Mouse (Mus musculus): Measurements from ENCODE around the gene Dnajb1.
"Not testable (repeated sequence)": the region's sequence is repeated elsewhere in the genome, so short reads cannot be mapped to it uniquely, and the experiment has no call there.

Dnajb1 gene

DNA sequence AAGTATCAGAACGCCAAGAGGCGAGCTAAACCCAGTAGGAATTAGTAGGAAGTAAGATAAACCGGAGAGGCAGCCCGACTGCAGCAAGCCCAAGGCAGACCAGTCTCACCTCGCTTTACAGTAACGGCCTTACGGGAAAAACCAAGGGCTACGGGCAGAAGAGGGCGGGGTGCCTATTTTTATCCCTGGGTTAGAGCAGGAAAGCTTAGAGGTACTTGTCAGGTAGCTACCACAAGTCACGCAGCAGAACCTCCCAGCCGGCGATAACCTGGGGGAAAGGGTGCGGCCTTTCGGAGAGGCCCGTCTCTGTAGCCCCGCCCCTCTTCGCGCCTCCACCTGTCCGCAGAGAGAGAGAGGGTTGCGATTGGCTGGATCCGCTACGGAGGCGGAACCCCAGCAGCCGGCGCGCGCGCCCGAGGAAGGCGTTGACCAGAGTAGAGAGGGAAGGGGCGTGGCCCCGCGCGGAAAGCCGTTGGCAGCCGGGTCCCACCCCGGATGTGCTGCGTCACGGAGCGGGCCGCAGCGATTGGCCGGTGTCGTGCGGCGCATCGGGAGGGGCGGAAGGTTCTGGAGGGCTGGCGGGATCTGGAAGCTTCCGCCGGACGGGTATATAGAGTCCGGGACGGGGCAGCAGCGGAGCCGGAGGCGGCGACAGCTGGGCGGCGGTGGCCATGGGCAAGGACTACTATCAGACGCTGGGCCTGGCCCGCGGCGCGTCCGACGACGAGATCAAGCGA, at the start of gene Dnajb1, which contains the start of gene Tecr:
Dnajb1 (plus strand) TSS at position 533 of the 737 bp plus-strand sequence.
Tecr (minus strand) TSS at position 311 of the 737 bp plus-strand sequence.
- peak; percentile 100 for DNase-seq

GRCm38 (mm10) chr8:83562669-83563068, 45.3 kb upstream of the Dnajb1 start:
- DNase-seq = no peak

GRCm38 (mm10) chr8:83563246-83563645, 44.7 kb upstream of the Dnajb1 start:
- no peak for DNase-seq

DNA sequence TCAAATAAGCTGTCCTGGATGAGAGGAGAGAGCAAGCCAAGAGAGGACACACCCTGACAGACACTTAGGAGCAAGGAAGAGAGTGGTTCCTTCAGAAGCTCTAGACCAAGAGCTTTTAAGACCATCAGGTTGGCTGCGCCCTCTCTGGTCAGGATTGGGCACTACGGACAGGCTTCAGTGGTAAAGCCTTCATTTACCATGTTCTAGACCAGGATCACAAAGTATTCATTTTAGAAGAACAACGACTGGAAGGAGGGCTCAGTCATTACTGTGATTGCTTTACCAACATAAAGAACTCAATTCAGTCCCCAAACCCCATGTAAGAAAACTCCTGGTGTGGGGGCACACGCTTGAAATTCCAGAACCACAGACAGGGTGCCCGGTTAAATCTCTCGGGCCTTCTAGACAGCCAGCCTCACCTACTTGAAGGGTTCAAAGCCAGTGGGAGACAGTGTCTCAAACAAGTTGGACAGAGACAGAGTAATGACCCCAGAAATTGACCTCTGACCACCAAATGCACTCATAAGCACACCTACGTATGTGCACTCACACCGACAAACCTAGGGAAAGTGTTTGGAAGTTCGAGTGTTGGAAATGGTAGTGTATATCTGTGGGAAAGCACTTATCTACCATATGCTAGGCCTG, 42.1 kb upstream of the Dnajb1 start:
- DNase-seq = no peak

DNA sequence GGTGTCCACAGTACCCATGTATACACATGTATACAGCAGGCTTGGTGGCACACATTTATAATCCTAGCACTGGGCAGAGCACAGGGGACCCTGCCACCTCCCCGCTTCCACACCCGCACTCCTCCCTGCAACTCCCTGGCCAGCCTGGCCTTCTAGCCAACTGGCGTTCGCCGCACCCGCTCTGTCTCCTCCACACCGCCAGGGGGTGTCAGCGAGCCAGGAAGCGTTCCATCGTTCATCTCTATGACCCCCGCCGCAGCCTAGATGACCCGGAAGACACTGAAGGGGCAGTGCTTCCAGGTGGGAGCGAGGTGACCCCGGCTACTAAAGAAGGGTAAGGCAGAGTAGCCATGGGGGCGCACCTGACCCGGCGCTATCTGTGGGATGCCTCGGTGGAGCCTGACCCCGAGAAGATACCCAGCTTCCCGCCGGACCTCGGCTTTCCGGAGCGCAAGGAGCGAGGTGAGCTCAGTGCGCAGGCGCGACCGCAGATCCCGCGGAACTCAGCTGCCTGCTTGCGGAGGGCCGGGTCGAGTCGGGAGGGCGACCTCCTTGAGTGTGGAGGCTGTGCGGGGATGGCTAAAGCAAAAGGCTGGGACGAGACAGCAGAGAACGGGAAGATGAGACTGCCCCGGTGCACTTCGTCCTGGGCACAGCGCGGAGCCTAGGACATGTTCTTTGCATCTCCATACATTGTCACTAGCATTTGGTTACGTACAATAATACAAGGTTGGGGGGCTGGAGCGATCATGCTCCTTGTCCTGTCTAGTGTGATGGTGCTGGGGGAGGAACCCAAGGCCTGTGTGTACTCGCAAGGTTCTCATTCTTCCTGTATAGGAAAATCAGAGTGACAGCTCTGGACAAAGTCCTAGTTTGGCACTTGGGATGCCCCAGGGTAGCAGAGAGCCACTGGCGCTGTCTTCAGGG, 41.3 kb upstream of the Dnajb1 start, which contains the start of gene Ndufb7:
Ndufb7 (plus strand) TSS at position 203 of the 927 bp plus-strand sequence.
- peak; percentile 94 for DNase-seq

DNA sequence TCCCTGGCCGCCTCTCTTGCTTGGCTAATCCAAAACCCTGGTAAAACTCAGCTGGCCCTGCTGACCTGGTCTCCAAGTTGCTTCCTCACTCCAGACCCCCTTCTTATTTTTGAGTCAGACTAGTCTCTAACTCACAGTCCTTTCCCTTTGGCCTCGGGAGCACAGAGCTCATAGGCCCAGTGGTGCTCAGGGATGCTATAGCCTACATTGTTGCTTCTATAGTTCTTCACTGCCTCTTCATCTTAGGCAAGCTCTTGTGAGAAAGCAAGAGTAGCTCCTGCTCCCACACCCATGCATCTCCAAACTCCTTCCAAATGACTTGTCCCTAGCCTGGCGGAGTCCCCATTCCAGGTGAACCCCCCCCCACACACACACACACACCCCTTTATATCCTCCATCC, 40.3 kb upstream of the Dnajb1 start:
- no peak for DNase-seq

DNA sequence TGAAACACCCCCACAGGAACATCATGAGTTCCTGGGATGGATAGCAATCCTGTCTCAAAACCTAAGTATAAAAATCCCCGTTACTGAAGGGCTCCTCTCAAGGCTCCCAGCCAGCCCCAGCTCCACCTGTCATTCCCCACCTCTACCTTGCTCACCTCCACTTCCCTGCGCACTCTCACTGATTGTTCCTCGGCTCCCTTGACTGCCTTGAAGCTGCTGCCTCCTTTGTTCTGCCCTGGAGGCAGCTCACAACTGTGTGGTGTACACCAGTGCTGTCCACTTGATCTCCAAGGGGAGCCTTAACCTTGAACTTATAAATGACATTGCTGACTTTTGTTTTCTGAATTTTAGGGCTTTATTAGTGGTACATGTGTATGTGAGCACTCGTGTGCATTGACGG, 39.9 kb upstream of the Dnajb1 start:
- DNase-seq = no peak

- no peak for DNase-seq
These were observed 39.2 kb upstream of the Dnajb1 start for GRCm38 (mm10) chr8:83568755-83569154.

DNA sequence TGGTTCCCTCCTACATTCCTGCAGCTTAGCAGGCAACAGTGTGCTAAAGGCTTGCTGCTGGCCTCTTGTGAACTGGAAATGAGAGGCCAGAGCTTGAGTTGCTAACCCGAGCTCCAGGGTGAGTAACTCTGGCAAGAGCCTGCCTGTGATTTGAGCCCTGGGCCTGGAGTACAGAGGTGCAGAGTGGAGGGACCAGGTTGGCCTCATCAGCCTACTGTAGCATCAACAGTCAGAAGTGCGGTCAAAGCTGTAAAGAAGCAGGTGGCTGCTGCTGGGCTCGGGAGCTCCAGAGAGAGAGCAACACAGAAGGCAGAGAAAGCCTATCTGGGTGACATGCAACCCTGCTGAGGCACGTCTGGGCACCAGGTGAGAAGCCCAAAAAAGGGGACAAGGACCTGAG, 38.8 kb upstream of the Dnajb1 start:
- DNase-seq = no peak

DNA sequence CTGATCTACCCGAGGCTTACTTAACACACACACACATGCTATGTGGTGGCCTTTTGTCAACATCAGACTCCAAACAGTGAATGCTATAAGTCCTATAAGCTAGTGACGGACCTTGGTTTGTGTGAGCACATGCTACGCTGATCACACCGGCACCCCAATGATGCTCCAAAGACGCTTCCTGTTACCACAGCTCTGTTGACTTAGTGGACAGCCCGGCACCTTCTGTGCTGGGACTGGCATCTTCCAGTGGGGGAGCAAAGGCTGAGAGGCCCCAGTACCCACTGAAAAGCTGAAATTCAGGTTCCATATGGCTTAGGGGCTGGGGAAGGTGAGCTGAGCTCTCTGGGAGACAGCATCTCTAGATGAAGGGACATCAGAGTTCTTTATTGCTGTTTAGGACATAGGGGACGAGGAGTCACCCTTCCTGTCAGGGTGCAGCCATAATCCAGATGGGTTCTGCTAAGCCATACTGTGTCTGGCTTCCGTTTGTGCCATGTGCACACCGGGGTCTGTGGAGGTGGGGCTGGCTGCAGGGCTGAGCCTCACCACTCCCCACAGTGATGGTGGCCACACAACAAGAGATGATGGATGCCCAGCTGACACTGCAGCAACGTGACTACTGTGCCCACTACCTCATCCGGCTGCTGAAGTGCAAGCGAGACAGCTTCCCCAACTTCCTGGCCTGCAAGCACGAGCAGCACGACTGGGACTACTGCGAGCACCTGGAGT, 37.6 kb upstream of the Dnajb1 start:
- DNase-seq = no peak

GRCm38 (mm10) chr8:83571001-83571340, 37.0 kb upstream of the Dnajb1 start:
- DNase-seq = not testable (repeated sequence)

DNA sequence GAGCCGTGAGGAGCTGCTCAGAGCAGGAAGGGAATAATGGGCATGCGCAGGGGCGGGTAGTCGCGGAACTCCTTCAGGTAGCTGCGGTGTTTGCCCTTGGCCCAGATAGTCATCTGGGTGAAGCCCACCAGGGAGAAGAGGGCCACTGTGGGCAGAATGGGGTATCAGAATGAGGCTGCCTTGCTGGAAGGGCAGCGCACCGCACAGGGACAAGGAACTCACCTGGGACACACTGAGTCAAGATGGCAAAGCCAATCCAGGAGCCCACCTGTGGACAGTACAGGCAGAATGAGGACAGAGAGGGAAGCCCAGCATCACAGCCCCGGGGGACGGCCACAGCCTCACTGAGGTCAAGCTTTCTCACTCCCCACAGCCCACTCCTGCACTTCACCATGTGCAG, 36.2 kb upstream of the Dnajb1 start:
- DNase-seq = no peak

DNA sequence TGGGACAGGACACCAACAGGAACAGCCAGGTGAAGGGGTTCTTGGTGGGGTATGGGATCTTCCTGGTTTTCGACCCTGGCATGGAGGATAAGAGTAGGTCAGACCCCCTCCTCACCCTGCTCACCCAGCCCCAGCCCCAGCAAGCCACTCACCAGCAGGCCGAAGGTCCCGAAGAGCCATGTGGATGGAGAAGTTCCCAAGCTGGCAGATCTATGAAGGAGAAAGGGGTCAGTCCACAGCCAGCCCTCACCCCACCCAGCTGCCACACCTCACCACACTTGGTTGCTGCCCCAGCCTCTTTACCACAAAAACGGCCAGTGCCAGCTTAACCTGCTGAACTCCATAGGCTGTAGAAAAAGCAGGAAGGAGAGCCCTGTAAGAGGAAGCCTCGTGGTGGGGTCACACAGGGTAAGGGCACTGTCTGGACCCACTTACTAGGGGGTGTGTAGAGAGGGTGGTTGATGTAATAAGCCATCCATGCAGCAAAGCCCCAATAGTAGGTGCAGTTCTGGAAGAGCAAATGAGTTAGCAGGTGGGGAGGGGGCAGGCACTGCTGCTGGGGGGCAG, 35.7 kb upstream of the Dnajb1 start:
- no peak for DNase-seq

GRCm38 (mm10) chr8:83573140-83573875, 34.7 kb upstream of the Dnajb1 start:
- no peak for DNase-seq

GRCm38 (mm10) chr8:83574631-83575315, 33.2 kb upstream of the Dnajb1 start:
- no peak for DNase-seq

DNA sequence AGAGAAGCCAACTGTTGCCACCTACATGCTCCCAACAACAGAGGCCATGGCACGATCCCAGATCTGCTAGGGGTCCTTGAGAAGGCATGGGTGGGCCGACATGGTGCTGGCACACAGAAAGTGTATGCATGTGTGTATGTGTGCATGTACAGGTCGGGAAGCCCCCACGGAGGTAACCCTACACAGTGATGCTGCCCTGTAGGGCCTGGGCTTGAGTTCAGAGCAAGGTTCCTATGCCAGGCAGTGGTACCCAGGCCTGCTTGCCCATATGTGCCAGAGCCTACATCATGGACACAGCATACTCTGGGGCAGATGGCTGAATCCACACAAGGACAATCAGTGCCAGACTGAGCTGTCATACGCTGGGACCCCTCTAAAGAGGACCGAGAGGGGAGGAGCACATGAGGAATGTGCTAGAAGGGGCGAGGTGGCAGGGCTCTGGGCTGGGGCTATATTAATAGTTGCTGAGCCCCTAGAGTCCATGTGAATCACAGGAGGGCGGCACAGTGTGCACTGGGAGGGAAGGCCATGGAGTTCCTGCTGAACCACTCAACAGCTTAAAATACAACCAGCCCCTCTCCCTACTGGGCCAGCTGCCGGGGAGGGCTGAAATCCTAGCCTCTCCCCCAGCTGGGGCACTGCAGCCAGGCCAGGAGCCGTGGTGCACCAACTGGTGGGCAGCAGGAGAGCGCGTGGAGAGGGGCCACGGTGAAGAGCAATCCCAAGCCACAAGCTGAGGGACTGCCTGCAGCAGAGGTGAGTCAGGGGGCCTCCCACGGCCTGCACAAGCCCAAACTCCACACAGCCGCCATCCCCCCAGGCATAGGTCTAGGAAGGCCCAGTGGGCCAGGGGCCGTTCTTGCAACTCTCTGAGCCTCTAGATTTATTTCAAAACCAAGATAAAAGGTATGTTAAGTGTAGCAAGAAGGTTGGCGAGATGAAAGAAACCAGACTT, 32.2 kb upstream of the Dnajb1 start:
- DNase-seq = no peak

DNA sequence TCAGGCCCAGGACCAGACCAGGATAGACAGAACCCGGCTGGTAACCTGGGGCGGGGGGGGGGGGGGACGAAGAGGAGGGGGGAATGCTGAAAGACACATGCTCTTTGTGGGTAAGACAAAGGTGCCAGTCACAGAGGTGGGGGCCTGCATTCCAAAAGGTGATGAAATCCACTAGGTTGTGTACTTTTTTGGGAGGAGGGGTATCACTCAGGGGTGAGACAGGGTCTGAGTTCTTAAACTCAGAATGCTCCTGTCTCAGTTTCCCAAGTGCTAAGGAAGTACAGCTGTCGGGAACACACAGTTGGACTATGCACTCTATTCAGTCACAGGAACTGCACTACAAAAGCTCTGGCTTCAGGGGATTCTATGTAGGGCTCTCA, 31.5 kb upstream of the Dnajb1 start:
- DNase-seq = no peak

DNA sequence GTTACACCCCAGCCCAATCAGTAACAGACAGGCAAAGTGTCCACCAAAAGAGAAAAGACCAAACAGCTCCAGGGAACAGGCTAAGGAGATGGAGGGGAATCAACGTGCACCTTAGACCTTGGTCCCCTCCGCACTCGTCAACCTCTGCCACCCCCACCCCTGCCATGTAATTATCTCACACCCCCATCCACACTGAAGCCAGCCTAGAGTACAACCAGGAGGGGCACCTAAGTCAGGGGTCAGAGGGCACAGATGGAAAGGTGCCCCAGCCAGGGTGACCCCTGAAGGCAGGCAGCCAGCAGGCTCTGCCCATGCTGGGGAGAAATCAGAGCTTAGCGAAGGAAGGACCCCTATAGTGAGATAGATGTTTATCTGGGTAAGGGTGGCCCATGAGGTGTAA, 31.1 kb upstream of the Dnajb1 start:
- DNase-seq = no peak

- no peak for DNase-seq
These were observed 30.6 kb upstream of the Dnajb1 start for GRCm38 (mm10) chr8:83577384-83577791.

Measured in right cerebral cortex, postnatal 25 days (tissue).